Mouse (Mus musculus): Measurements from ENCODE around the gene Bcl2l2. TPM values are rescaled to one million over a fixed set of nuclear protein-coding genes. Genes with fewer than 3 reads are reported as not detected.
A peak's percentile ranks its signal among the peaks of the same experiment; 100 is the strongest.

Bcl2l2 gene
- total and polyA plus RNA-seq, 3 experiments: 12.5 to 18.8 TPM; not detected in 1

GRCm38 (mm10) chr14:54908682-54909081, 25.5 kb downstream of the Bcl2l2 start (continued):
- TF ChIP-seq MAFK (IDR thresholded peaks at IDR 0.05; ENCODE audit: borderline replicate concordance, low read depth, low read length): no peak

- peak overlapping the region in 1 of 2 experiments; percentile 32; a peak in 1 of 4 replicates for H3K4me3 ChIP-seq (ENCODE audit: control insufficient read depth in 1 of 2, insufficient read depth in 1 of 2, low read depth in 2 of 2, low read length in 2 of 2)
- H3K9me3 ChIP-seq (replicated peaks; ENCODE audit: insufficient read depth, low read length): no peaks in the 10 kb centered on the region
- no peaks in the 10 kb centered on the region for H3K79me2 ChIP-seq (ENCODE audit: control insufficient read depth, insufficient read depth, low read length, poor library complexity)
- H3K27ac ChIP-seq (ENCODE audit: control insufficient read depth, low read depth, low read length): no peak overlapping the region
- peaks cover 9 to 13% of the 10 kb centered on the region in 2 experiments; a peak in 3 of 4 replicates for H3K27me3 ChIP-seq (ENCODE audit: control insufficient read depth in 1 of 2, insufficient read depth in 2 of 2, low read length in 2 of 2)
- no peak for DNase-seq (ENCODE audit: low read depth, low spot score)
- no peak overlapping the region for H3K9ac ChIP-seq (ENCODE audit: control insufficient read depth, low read depth, low read length, poor library complexity, severe bottlenecking)
- TF ChIP-seq CHD2 (IDR thresholded peaks at IDR 0.05; ENCODE audit: low read length) (no peak), EP300 (IDR thresholded peaks at IDR 0.05; ENCODE audit: low read depth in 1 of 2, low read length in 2 of 2) (no peak), POLR2A (IDR thresholded peaks at IDR 0.05; ENCODE audit: control insufficient read depth in 1 of 2, insufficient read depth in 1 of 2, low read depth in 1 of 2, low read length in 2 of 2, poor library complexity in 1 of 2) (no peak), SMC3 (IDR thresholded peaks at IDR 0.05; ENCODE audit: low read depth, low read length) (no peak), GABPA (IDR thresholded peaks at IDR 0.05; ENCODE audit: low read depth, low read length) (no peak), ZNF384 (IDR thresholded peaks at IDR 0.05; ENCODE audit: low read depth, low read length) (no peak), ZC3H11A (IDR thresholded peaks at IDR 0.05; ENCODE audit: low read depth, low read length) (no peak), HCFC1 (IDR thresholded peaks at IDR 0.05; ENCODE audit: low read depth, low read length) (no peak), MEF2A (IDR thresholded peaks at IDR 0.05; ENCODE audit: extremely low read depth, insufficient replicate concordance, low read depth, low read length, poor library complexity, severe bottlenecking) (no peak)
- H3K4me1 ChIP-seq (ENCODE audit: control insufficient read depth in 1 of 2, insufficient read depth in 2 of 2, low read length in 2 of 2): no peaks in the 10 kb centered on the region; a peak in 1 of 4 replicates
- H3K36me3 ChIP-seq (ENCODE audit: control insufficient read depth in 1 of 2, insufficient read depth in 2 of 2, low read length in 2 of 2): no peaks in the 10 kb centered on the region
These were observed 29.1 kb downstream of the Bcl2l2 start for GRCm38 (mm10) chr14:54912109-54912850.

GRCm38 (mm10) chr14:54912886-54913285, 29.7 kb downstream of the Bcl2l2 start, which contains the start of gene Slc22a17:
Gene Slc22a17, minus strand, starts transcription at chr14:54913132.
- Histone ChIP-seq H3K79me2 (ENCODE audit: control insufficient read depth, insufficient read depth, low read length, poor library complexity) (no peaks in the 10 kb centered on the region), H3K4me1 (ENCODE audit: control insufficient read depth in 1 of 2, insufficient read depth in 2 of 2, low read length in 2 of 2) (no peaks in the 10 kb centered on the region; a peak in 1 of 4 replicates), H3K9me3 (replicated peaks; ENCODE audit: insufficient read depth, low read length) (no peaks in the 10 kb centered on the region), H3K27ac (ENCODE audit: control insufficient read depth, low read depth, low read length) (no peak within 1 kb of the TSS), H3K27me3 (ENCODE audit: control insufficient read depth in 1 of 2, insufficient read depth in 2 of 2, low read length in 2 of 2) (peaks cover 9 to 13% of the 10 kb centered on the region in 2 experiments; a peak in 3 of 4 replicates), H3K9ac (ENCODE audit: control insufficient read depth, low read depth, low read length, poor library complexity, severe bottlenecking) (no peak within 1 kb of the TSS), H3K36me3 (ENCODE audit: control insufficient read depth in 1 of 2, insufficient read depth in 2 of 2, low read length in 2 of 2) (no peaks in the 10 kb centered on the region), H3K4me3 (ENCODE audit: control insufficient read depth in 1 of 2, insufficient read depth in 1 of 2, low read depth in 2 of 2, low read length in 2 of 2) (peak within 1 kb of the TSS in 1 of 2 experiments; percentile 32; a peak in 2 of 4 replicates)
- TF ChIP-seq ZC3H11A (IDR thresholded peaks at IDR 0.05; ENCODE audit: low read depth, low read length) (no peak), ZNF384 (IDR thresholded peaks at IDR 0.05; ENCODE audit: low read depth, low read length) (no peak), TBP (IDR thresholded peaks at IDR 0.05; ENCODE audit: low read depth, low read length) (no peak), NELFE (IDR thresholded peaks at IDR 0.05; ENCODE audit: low read depth, low read length) (no peak), POLR2AphosphoS5 (IDR thresholded peaks at IDR 0.05; ENCODE audit: borderline replicate concordance, low read depth, low read length) (no peak), CHD2 (IDR thresholded peaks at IDR 0.05; ENCODE audit: low read length) (no peak), MAX (IDR thresholded peaks at IDR 0.05; ENCODE audit: low read length) (no peak), ETS1 (IDR thresholded peaks at IDR 0.05; ENCODE audit: low read depth, low read length) (no peak)
- no peak for DNase-seq (ENCODE audit: low read depth, low spot score)
